Mouse (Mus musculus): Measurements from ENCODE around the gene Clnk. TPM values are rescaled to one million over a fixed set of nuclear protein-coding genes. Genes with fewer than 3 reads are reported as not detected.
A peak's percentile ranks its signal among the peaks of the same experiment; 100 is the strongest.

Gene Clnk
- total RNA-seq, 2 experiments from 2014 or later: 2.1 TPM; not detected in 1

GRCm38 (mm10) chr5:38780631-38781030, 96.0 kb downstream of the Clnk start:
- ATAC-seq (replicated peaks; ENCODE audit: low FRiP score, low TSS enrichment, poor library complexity, severe bottlenecking): no peak

- no peak for ATAC-seq (replicated peaks; ENCODE audit: low FRiP score, low TSS enrichment, poor library complexity, severe bottlenecking)
These were observed 96.6 kb downstream of the Clnk start for GRCm38 (mm10) chr5:38780045-38780444.

GRCm38 (mm10) chr5:38775500-38775899, 101.1 kb downstream of the Clnk start:
- no peak for ATAC-seq (replicated peaks; ENCODE audit: low FRiP score, low TSS enrichment, poor library complexity, severe bottlenecking)

- ATAC-seq (replicated peaks; ENCODE audit: low FRiP score, low TSS enrichment, poor library complexity, severe bottlenecking): peak; percentile 74; the same call in 1 of the 2 replicates
These were observed 121.7 kb downstream of the Clnk start for GRCm38 (mm10) chr5:38754950-38755349.

GRCm38 (mm10) chr5:38752749-38753148, 123.9 kb downstream of the Clnk start:
- ATAC-seq (replicated peaks; ENCODE audit: low FRiP score, low TSS enrichment, poor library complexity, severe bottlenecking): no peak

GRCm38 (mm10) chr5:38708940-38709581, 167.6 kb downstream of the Clnk start:
- ATAC-seq (replicated peaks; ENCODE audit: low FRiP score, low TSS enrichment, poor library complexity, severe bottlenecking): no peak

- ATAC-seq (replicated peaks; ENCODE audit: low FRiP score, low TSS enrichment, poor library complexity, severe bottlenecking): no peak
These were observed 169.1 kb downstream of the Clnk start for GRCm38 (mm10) chr5:38707364-38708075.

- no peak for ATAC-seq (replicated peaks; ENCODE audit: low FRiP score, low TSS enrichment, poor library complexity, severe bottlenecking)
These were observed 173.7 kb downstream of the Clnk start for GRCm38 (mm10) chr5:38702941-38703340.

GRCm38 (mm10) chr5:38702091-38702490, 174.5 kb downstream of the Clnk start:
- no peak for ATAC-seq (replicated peaks; ENCODE audit: low FRiP score, low TSS enrichment, poor library complexity, severe bottlenecking)

GRCm38 (mm10) chr5:38698466-38698865, 178.1 kb downstream of the Clnk start:
- no peak for ATAC-seq (replicated peaks; ENCODE audit: low FRiP score, low TSS enrichment, poor library complexity, severe bottlenecking)

- ATAC-seq (replicated peaks; ENCODE audit: low FRiP score, low TSS enrichment, poor library complexity, severe bottlenecking): no peak
These were observed 178.6 kb downstream of the Clnk start for GRCm38 (mm10) chr5:38698046-38698445.

GRCm38 (mm10) chr5:38696616-38697375, 179.8 kb downstream of the Clnk start:
- no peak for ATAC-seq (replicated peaks; ENCODE audit: low FRiP score, low TSS enrichment, poor library complexity, severe bottlenecking)

- ATAC-seq (replicated peaks; ENCODE audit: low FRiP score, low TSS enrichment, poor library complexity, severe bottlenecking): no peak
These were observed 183.8 kb downstream of the Clnk start for GRCm38 (mm10) chr5:38692859-38693258.

GRCm38 (mm10) chr5:38689186-38689585, 187.4 kb downstream of the Clnk start:
- no peak for ATAC-seq (replicated peaks; ENCODE audit: low FRiP score, low TSS enrichment, poor library complexity, severe bottlenecking)

GRCm38 (mm10) chr5:38687694-38688093, 188.9 kb downstream of the Clnk start:
- ATAC-seq (replicated peaks; ENCODE audit: low FRiP score, low TSS enrichment, poor library complexity, severe bottlenecking): no peak

GRCm38 (mm10) chr5:38684164-38684911, 192.3 kb downstream of the Clnk start, which contains the start of gene Zfp518b:
Zfp518b (minus strand) TSS chr5:38684826.
- peak; percentile 84 for ATAC-seq (replicated peaks; ENCODE audit: low FRiP score, low TSS enrichment, poor library complexity, severe bottlenecking)

GRCm38 (mm10) chr5:38658836-38659235, 217.8 kb downstream of the Clnk start:
- ATAC-seq (replicated peaks; ENCODE audit: low FRiP score, low TSS enrichment, poor library complexity, severe bottlenecking): no peak

Data from megakaryocyte-erythroid progenitor cell, adult 5-6 weeks (primary cell).